ENCODE assay signal across 8 mouse cellular contexts in genomic region chr2:38375606-38376304, GRCm38 (mm10). TPM values are rescaled to one million over a fixed set of nuclear protein-coding genes. Genes with fewer than 3 reads are reported as not detected.
A peak's percentile ranks its signal among the peaks of the same experiment; 100 is the strongest.
DNase-seq lines count a peak whose midpoint lies in the region; ATAC-seq and TF ChIP-seq lines count a peak whose summit lies in the region.

No protein-coding gene starts in this region.

- H3K4me1 ChIP-seq in forebrain, embryonic 16.5 days (replicated peaks; ENCODE audit: control insufficient read depth, insufficient read depth, low read length) = peaks cover 16% of the 10 kb centered on the region
- peaks cover 30% of the 10 kb centered on the region for H3K4me1 ChIP-seq in hindbrain, embryonic 10.5 days (replicated peaks)
- H3K4me1 ChIP-seq in limb, embryonic 14.5 days (ENCODE audit: control insufficient read depth, insufficient read depth, low read length) = peaks cover 4% of the 10 kb centered on the region

- TF ChIP-seq POLR2A in limb, embryonic 14.5 days (IDR thresholded peaks at IDR 0.05; ENCODE audit: borderline replicate concordance, extremely low read depth, insufficient read depth, insufficient read length) = no peak

- ATAC-seq in forebrain, embryonic 16.5 days = peak; percentile 48
- ATAC-seq in limb, embryonic 14.5 days (ENCODE audit: low FRiP score, low read depth) = 0 out of 2 replicates have a peak, but pooled peaks have one; percentile 38

- peak overlapping the region; percentile 47 for H3K4me2 ChIP-seq in forebrain, embryonic 16.5 days (ENCODE audit: low read length)
- peak overlapping the region; percentile 31 for H3K4me2 ChIP-seq in limb, embryonic 14.5 days (replicated peaks; ENCODE audit: low read depth, low read length, severe bottlenecking)

- H3K27ac ChIP-seq in forebrain, embryonic 16.5 days (ENCODE audit: low read length) = no peak overlapping the region
- peak overlapping the region; percentile 36; the same call in 1 of the 2 replicates for H3K27ac ChIP-seq in hindbrain, embryonic 10.5 days
- H3K27ac ChIP-seq in limb, embryonic 14.5 days (replicated peaks; ENCODE audit: low read depth, low read length) = no peak overlapping the region

- H3K9me3 ChIP-seq in forebrain, embryonic 16.5 days (ENCODE audit: control insufficient read depth, low read length) = no peaks in the 10 kb centered on the region
- no peaks in the 10 kb centered on the region for H3K9me3 ChIP-seq in hindbrain, embryonic 10.5 days
- H3K9me3 ChIP-seq in limb, embryonic 14.5 days (ENCODE audit: control insufficient read depth, low read length) = no peaks in the 10 kb centered on the region

- no peak overlapping the region for H3K9ac ChIP-seq in forebrain, embryonic 16.5 days (replicated peaks; ENCODE audit: low read depth, low read length)
- no peak overlapping the region for H3K9ac ChIP-seq in limb, embryonic 14.5 days (ENCODE audit: low read depth, low read length, severe bottlenecking)

- peak; percentile 62 for DNase-seq in right cerebral cortex, postnatal 14 days
- DNase-seq in right cerebral cortex, adult 18-20 months = no peak
- peak; percentile 63 for DNase-seq in cerebellum, adult 11-12 months
- DNase-seq in hindbrain, embryonic 10.5 days (ENCODE audit: low spot score) = peak; percentile 75
- no peak for DNase-seq in limb, embryonic 14.5 days (ENCODE audit: low spot score)
- peak; percentile 13 to 36 for DNase-seq in natural killer cell, adult 2 months (ENCODE audit: low spot score in 2 of 2)
- peak; percentile 64 for DNase-seq in thymus, postnatal 25 days

- H3K36me3 ChIP-seq in forebrain, embryonic 16.5 days (ENCODE audit: control insufficient read depth, insufficient read depth) = no peaks in the 10 kb centered on the region
- no peaks in the 10 kb centered on the region for H3K36me3 ChIP-seq in hindbrain, embryonic 10.5 days
- no peaks in the 10 kb centered on the region for H3K36me3 ChIP-seq in limb, embryonic 14.5 days (ENCODE audit: control insufficient read depth, insufficient read depth, low read length)

- WGBS in forebrain, embryonic 16.5 days = 3% methylated on average over 20 of the region's 20 CpGs
- 4% methylated on average over 20 of the region's 20 CpGs for WGBS in hindbrain, embryonic 10.5 days
- 4% methylated on average over 14 of the region's 20 CpGs for WGBS in limb, embryonic 14.5 days

- H3K4me3 ChIP-seq in forebrain, embryonic 16.5 days (replicated peaks; ENCODE audit: low read length) = 0 out of 2 replicates have a peak overlapping the region, but pooled peaks have one; percentile 10
- peak overlapping the region; percentile 26 for H3K4me3 ChIP-seq in hindbrain, embryonic 10.5 days
- no peak overlapping the region for H3K4me3 ChIP-seq in limb, embryonic 14.5 days (replicated peaks; ENCODE audit: low read length)

- H3K27me3 ChIP-seq in forebrain, embryonic 16.5 days (replicated peaks; ENCODE audit: control insufficient read depth, insufficient read depth, low read length) = no peaks in the 10 kb centered on the region; the same call in 1 of the 2 replicates
- H3K27me3 ChIP-seq in hindbrain, embryonic 10.5 days (ENCODE audit: insufficient read depth, poor library complexity, severe bottlenecking) = peaks cover 100% of the 10 kb centered on the region
- peaks cover 24% of the 10 kb centered on the region for H3K27me3 ChIP-seq in limb, embryonic 14.5 days (ENCODE audit: control insufficient read depth, insufficient read depth, low read length)

RNA-seq across cellular contexts. Expression of gene Lhx2, which starts 36.7 kb away (rescaled TPM):
- polyA plus RNA-seq in forebrain, embryonic 16.5 days (2015; fragmentation: Nextera tagmentation; extraction: Ambion mirVana) = 69.7 and 90.4 TPM in 2 replicates
- polyA plus RNA-seq in hindbrain, embryonic 10.5 days (2016; fragmentation: Nextera tagmentation; extraction: Ambion mirVana) = 17.4 and 26.4 TPM in 2 replicates
- polyA plus RNA-seq in limb, embryonic 14.5 days (2012; rRNA removed) = 27.5 and 37.0 TPM in 2 replicates
- 8.7 and 11.4 TPM in 2 replicates for polyA plus RNA-seq in limb, embryonic 14.5 days (2014; fragmentation: Nextera tagmentation; extraction: Ambion mirVana)

Comparison
In these comparisons a context has a peak if more than half of its experiments do, and no peak if none do; other contexts are left out.
1. DNase-seq: peak in right cerebral cortex, postnatal 14 days (single experiment), cerebellum, adult 11-12 months (single experiment), hindbrain, embryonic 10.5 days (single experiment), natural killer cell, adult 2 months (2 of 2) and thymus, postnatal 25 days (single experiment); none in right cerebral cortex, adult 18-20 months (single experiment) and limb, embryonic 14.5 days (single experiment).